8 mouse cellular contexts compared by ENCODE assay signal in genomic region chr11:18875911-18876885, GRCm38 (mm10).
DNase-seq lines count a peak whose midpoint lies in the region; ATAC-seq and TF ChIP-seq lines count a peak whose summit lies in the region.

No protein-coding gene starts in this region.

- H3K4me2 ChIP-seq in embryonic facial prominence, embryonic 11.5 days (ENCODE audit: low read depth, low read length): peak overlapping the region; percentile 82
- H3K4me2 ChIP-seq in stomach, postnatal 0 days (replicated peaks; ENCODE audit: low read depth): peak overlapping the region; percentile 91

- no peaks in the 10 kb centered on the region for H3K36me3 ChIP-seq in embryonic facial prominence, embryonic 11.5 days (replicated peaks; ENCODE audit: control insufficient read depth, insufficient read depth, low read depth, low read length)
- no peaks in the 10 kb centered on the region for H3K36me3 ChIP-seq in stomach, postnatal 0 days (ENCODE audit: control insufficient read depth, insufficient read depth, low read length)

- no peaks in the 10 kb centered on the region for H3K9me3 ChIP-seq in embryonic facial prominence, embryonic 11.5 days (replicated peaks; ENCODE audit: control insufficient read depth, low read length)
- no peaks in the 10 kb centered on the region for H3K9me3 ChIP-seq in stomach, postnatal 0 days (ENCODE audit: control insufficient read depth, low read length)

- ATAC-seq in embryonic facial prominence, embryonic 11.5 days (replicated peaks; ENCODE audit: insufficient number of reproducible peaks, low FRiP score, low TSS enrichment, low read depth): peak; percentile 1; the same call in 1 of the 2 replicates
- no peak for ATAC-seq in stomach, postnatal 0 days (ENCODE audit: low FRiP score, low TSS enrichment)

- H3K27ac ChIP-seq in embryonic facial prominence, embryonic 11.5 days (replicated peaks; ENCODE audit: low read depth, low read length): peak overlapping the region; percentile 1; the same call in 1 of the 2 replicates
- peak overlapping the region; percentile 95 for H3K27ac ChIP-seq in stomach, postnatal 0 days (replicated peaks)

- H3K9ac ChIP-seq in embryonic facial prominence, embryonic 11.5 days (replicated peaks; ENCODE audit: low read length): peak overlapping the region; percentile 60
- peak overlapping the region; percentile 82 for H3K9ac ChIP-seq in stomach, postnatal 0 days (ENCODE audit: low read length)

- no peak for TF ChIP-seq EP300 in stomach, postnatal 0 days (optimal IDR thresholded peaks at IDR 0.05)

- DNase-seq in urinary bladder, postnatal 36 days (ENCODE audit: low spot score in 2 of 2): peak; percentile 28 to 42
- no peak for DNase-seq in urinary bladder, postnatal 25 days (ENCODE audit: low spot score)
- DNase-seq in embryonic facial prominence, embryonic 11.5 days (ENCODE audit: low spot score): peak; percentile 30
- DNase-seq in induced T-regulatory cell, adult 2 months (ENCODE audit: low read depth): peak; percentile 4
- peak; percentile 32 to 48 for DNase-seq in lung, postnatal 4 days
- DNase-seq in stomach, postnatal 0 days (ENCODE audit: low spot score): peak; percentile 22
- no peak for DNase-seq in layer of hippocampus, adult 11-12 months (ENCODE audit: low spot score)
- no peak for DNase-seq in gastrocnemius, postnatal 10 days

- no peak for TF ChIP-seq CTCF in stomach, postnatal 0 days (IDR thresholded peaks at IDR 0.05; ENCODE audit: low read depth)

- 2% methylated on average over 27 of the region's 27 CpGs for WGBS in embryonic facial prominence, embryonic 11.5 days
- WGBS in stomach, postnatal 0 days: 20% methylated on average over 27 of the region's 27 CpGs

- peak overlapping the region; percentile 37 for H3K4me3 ChIP-seq in embryonic facial prominence, embryonic 11.5 days (ENCODE audit: low read depth, low read length)
- H3K4me3 ChIP-seq in stomach, postnatal 0 days (ENCODE audit: low read depth, low read length): peak overlapping the region; percentile 51

- H3K4me1 ChIP-seq in embryonic facial prominence, embryonic 11.5 days (ENCODE audit: control insufficient read depth, insufficient read depth, low read length): 0 out of 2 replicates have a peak, but pooled peaks cover 3% of the 10 kb centered on the region
- H3K4me1 ChIP-seq in stomach, postnatal 0 days (replicated peaks; ENCODE audit: control insufficient read depth, insufficient read depth): no peaks in the 10 kb centered on the region; the same call in 1 of the 2 replicates

- peaks cover 8% of the 10 kb centered on the region for H3K27me3 ChIP-seq in embryonic facial prominence, embryonic 11.5 days (ENCODE audit: control insufficient read depth, insufficient read depth, low read length)
- H3K27me3 ChIP-seq in stomach, postnatal 0 days (ENCODE audit: control insufficient read depth, insufficient read depth, low read length): no peaks in the 10 kb centered on the region

Comparison
In these comparisons a context has a peak if more than half of its experiments do, and no peak if none do; other contexts are left out.
1. DNase-seq: peak in urinary bladder, postnatal 36 days (2 of 2), embryonic facial prominence, embryonic 11.5 days (single experiment), induced T-regulatory cell, adult 2 months (single experiment), lung, postnatal 4 days (2 of 2) and stomach, postnatal 0 days (single experiment); none in urinary bladder, postnatal 25 days (single experiment), layer of hippocampus, adult 11-12 months (single experiment) and gastrocnemius, postnatal 10 days (single experiment).